Mouse (Mus musculus) embryonic fibroblast, embryonic 13.5 days (primary cell): Measurements from ENCODE around the gene St6galnac4. TPM values are rescaled to one million over a fixed set of nuclear protein-coding genes. Genes with fewer than 3 reads are reported as not detected.

ENCODE experiments used
- H3K27ac ChIP-seq: 2 replicates; pipeline ENCODE4 v1.5.1; 2012; ENCODE audit warnings: low read length, control low read depth, inconsistent platforms; ENCODE audit not compliant: insufficient read depth
- H3K4me1 ChIP-seq: 2 replicates; pipeline ENCODE4 v1.6.1; 2011; ENCODE audit warnings: low read length; ENCODE audit not compliant: control insufficient read depth, insufficient read depth
- H3K4me3 ChIP-seq: 2 replicates; pipeline ENCODE4 v1.5.1; 2011; ENCODE audit warnings: mild to moderate bottlenecking, control low read depth, low read length; ENCODE audit not compliant: insufficient read depth
- CTCF ChIP-seq: IDR thresholded peaks from 2 replicates; pipeline ENCODE4 v1.5.1; 2011; ENCODE audit warnings: mild to moderate bottlenecking, control low read depth, low read length, moderate library complexity, borderline replicate concordance; ENCODE audit not compliant: insufficient read depth
- POLR2A ChIP-seq: IDR thresholded peaks from 2 replicates; pipeline ENCODE4 v1.6.1; 2011; ENCODE audit warnings: low read depth, mild to moderate bottlenecking, control low read depth, low read length, moderate library complexity
- polyA plus RNA-seq: library from polyadenylated mRNA; stranded (reverse); fragments of >200 nt; gene quantifications from 2 replicates; pipeline ENCODE4 v1.2.4, GENCODE M21; 2011; ENCODE audit warnings: low read depth; ENCODE audit not compliant: missing spikeins, insufficient read length

Gene St6galnac4
- polyA plus RNA-seq, 1 experiment: 20.4 TPM

GRCm38 (mm10) chr2:32608778-32609435, 22.0 kb downstream of the St6galnac4 start:
- peak overlapping the region; percentile 17; the same call in 1 of the 2 replicates for H3K27ac ChIP-seq
- peak overlapping the region; percentile 19; the same call in 1 of the 2 replicates for H3K4me3 ChIP-seq
- TF ChIP-seq POLR2A: no peak; the same call in 1 of the 2 replicates
- TF ChIP-seq CTCF: no peak
- 0 out of 2 replicates have a peak, but pooled peaks cover 2% of the 10 kb centered on the region for H3K4me1 ChIP-seq

GRCm38 (mm10) chr2:32610610-32611229, 23.8 kb downstream of the St6galnac4 start:
- Histone ChIP-seq H3K4me3 (peak overlapping the region; percentile 29; the same call in 1 of the 2 replicates), H3K27ac (no peak overlapping the region), H3K4me1 (0 out of 2 replicates have a peak, but pooled peaks cover 2% of the 10 kb centered on the region)
- TF ChIP-seq POLR2A (no peak), CTCF (no peak)

DNA sequence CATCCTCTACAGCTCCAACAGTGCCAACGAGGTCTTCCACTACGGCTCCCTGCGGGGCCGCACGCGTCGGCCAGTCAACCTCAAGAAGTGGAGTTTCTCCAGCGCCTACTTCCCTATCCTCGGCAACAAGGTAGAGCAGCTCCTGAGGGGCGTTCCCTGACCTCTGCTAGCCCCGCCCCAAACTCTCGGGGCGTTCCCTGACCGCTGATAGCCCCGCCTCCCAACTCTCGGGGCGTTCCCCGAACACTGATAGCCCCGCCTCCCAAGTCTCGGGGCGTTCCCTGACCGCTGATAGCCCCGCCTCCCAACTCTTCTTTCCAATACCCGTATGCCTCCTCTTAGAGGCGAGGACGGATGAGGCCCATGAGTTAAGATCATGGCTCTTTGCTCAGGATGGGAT, 25.4 kb downstream of the St6galnac4 start:
- Histone ChIP-seq H3K4me3 (no peak overlapping the region), H3K27ac (no peak overlapping the region), H3K4me1 (0 out of 2 replicates have a peak, but pooled peaks cover 2% of the 10 kb centered on the region)
- TF ChIP-seq POLR2A (no peak), CTCF (no peak)

DNA sequence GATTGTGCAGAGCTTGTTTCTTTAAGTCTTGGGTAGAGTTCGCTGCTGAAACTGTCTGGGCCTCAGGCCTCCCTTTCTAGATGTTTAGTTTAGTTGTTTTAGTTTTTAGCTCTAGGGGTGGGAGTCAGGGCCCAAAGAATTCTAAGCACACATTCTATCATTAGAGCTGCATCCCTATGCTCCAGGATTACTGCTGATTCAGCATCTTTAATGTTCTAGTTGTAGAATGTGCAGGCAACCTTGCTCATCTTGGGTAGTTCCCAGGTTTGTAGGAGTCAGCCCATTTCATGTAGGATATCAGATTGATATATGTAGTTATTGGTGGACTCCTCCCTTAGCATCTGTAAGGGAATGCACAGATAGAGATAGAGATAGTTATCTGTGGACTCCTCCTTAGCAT, 30.2 kb downstream of the St6galnac4 start:
- no peak for TF ChIP-seq POLR2A
- TF ChIP-seq CTCF: no peak
- Histone ChIP-seq H3K4me1 (peaks cover 9% of the 10 kb centered on the region), H3K27ac (no peak overlapping the region), H3K4me3 (no peak overlapping the region)

- TF ChIP-seq POLR2A: no peak
- TF ChIP-seq CTCF: peak; percentile 22; the same call in 1 of the 2 replicates
- Histone ChIP-seq H3K27ac (no peak overlapping the region), H3K4me1 (peaks cover 9% of the 10 kb centered on the region), H3K4me3 (no peak overlapping the region)
Observed at GRCm38 (mm10) chr2:32617601-32618000, 30.7 kb downstream of the St6galnac4 start.

DNA sequence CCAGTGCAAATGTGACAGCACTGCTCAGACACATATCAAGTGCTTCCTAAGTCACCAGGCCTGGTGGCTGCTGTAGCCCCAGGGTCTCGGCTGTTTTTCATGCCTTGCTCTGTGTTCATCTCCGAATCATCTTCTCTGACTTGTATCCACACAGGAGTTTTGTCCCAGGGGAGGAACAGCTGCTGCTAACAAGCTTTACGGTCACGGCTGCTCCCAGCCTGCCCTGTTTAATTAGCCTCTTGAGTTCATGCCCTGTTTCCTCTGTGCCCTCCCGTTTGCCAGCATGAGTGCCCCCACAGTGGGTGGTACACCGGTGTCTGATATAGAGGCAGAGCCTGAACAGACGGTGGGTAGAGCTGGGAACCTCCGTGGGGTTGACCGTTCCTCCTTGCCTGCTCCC, 31.2 kb downstream of the St6galnac4 start:
- no peak overlapping the region for H3K4me3 ChIP-seq
- H3K4me1 ChIP-seq: peaks cover 9% of the 10 kb centered on the region
- TF ChIP-seq CTCF (no peak), POLR2A (no peak)
- no peak overlapping the region for H3K27ac ChIP-seq

DNA sequence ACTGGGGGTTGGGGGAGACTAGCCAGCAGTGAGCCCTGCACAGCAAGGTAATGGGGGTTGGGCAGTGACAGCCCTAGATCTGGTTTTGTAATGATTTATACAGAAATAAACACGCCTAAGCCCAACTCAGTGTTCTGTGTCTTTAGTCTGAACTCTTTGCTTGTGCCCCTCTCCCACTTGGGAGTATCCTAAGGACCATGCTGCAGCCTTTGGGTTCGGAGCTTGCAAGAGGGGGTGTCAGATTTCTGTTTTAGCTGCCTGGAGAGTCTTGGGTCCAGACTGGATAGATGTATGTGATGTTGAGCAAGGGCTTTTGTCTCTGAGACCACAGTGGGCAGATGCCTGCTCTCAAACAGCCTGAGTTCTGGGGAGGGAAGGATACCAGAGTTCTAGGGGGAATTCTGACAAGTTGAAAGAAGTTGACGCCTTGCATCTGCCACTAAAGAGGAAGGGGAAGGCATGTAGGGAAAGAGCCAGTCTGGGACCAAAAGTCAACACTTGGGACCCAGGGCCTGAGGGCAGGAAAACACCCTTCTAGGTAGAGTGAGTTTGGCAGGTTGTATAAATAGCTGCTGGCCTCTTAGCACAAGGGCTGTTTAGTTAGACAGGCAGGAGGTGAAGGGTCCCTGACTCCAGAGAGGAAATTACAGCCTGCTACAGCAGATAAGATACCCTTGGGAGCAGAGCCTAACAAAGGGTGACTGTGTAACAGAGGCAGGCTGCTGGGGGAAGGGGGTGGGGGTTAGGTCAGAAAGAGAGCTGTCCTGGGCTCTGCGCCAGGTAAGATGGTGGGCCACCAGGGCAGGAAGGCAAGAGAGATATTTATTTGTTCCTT, 34.0 kb downstream of the St6galnac4 start:
- TF ChIP-seq POLR2A (no peak), CTCF (no peak)
- H3K27ac ChIP-seq: no peak overlapping the region
- H3K4me3 ChIP-seq: no peak overlapping the region
- H3K4me1 ChIP-seq: peaks cover 14% of the 10 kb centered on the region

- H3K4me1 ChIP-seq: peaks cover 14% of the 10 kb centered on the region
- H3K27ac ChIP-seq: no peak within 1 kb of the TSS
- TF ChIP-seq CTCF: no peak
- TF ChIP-seq POLR2A: no peak
- no peak within 1 kb of the TSS for H3K4me3 ChIP-seq
Observed at GRCm38 (mm10) chr2:32621517-32621859, 34.6 kb downstream of the St6galnac4 start, which contains the start of gene Ak1. TSS of gene Ak1 (plus strand) at chr2:32621758.

- Histone ChIP-seq H3K4me3 (no peak overlapping the region), H3K27ac (no peak overlapping the region), H3K4me1 (peaks cover 16% of the 10 kb centered on the region)
- no peak for TF ChIP-seq CTCF
- TF ChIP-seq POLR2A: no peak
Observed at GRCm38 (mm10) chr2:32624111-32624748, 37.3 kb downstream of the St6galnac4 start.
